Mouse (Mus musculus) hindbrain, embryonic 16.5 days (tissue): ENCODE measurements at regions not wholly inside any gene's neighbourhood (a gene's known extent, or its start where the extent isn't known, plus 50 kb on each side); places are given as distances from the start of the nearest gene placed in this dataset.

Experiments used
- ATAC-seq: fragments of 200-750 bp; cut with Nextera tagmentation; 2 replicates; pipeline ENCODE4 v1.8.0; 2017; ENCODE audit warnings: moderate TSS enrichment, moderate library complexity
- H3K27ac ChIP-seq: fragments of 300-500 bp; sonication (generic); 2 replicates; pipeline ENCODE4 v1.5.1; 2014; ENCODE audit warnings: low read depth, mild to moderate bottlenecking, control low read depth, low read length, moderate library complexity
- H3K27me3 ChIP-seq: fragments of 300-500 bp; sonication (generic); replicated peaks from 2 replicates; pipeline ENCODE4 v1.6.1; 2014; ENCODE audit warnings: low read length; ENCODE audit not compliant: control insufficient read depth, insufficient read depth
- H3K36me3 ChIP-seq: fragments of 300-500 bp; sonication (generic); 2 replicates; pipeline ENCODE4 v1.6.1; 2014; ENCODE audit warnings: mild to moderate bottlenecking, low read length, moderate library complexity, mixed read lengths; ENCODE audit not compliant: control insufficient read depth, insufficient read depth
- H3K4me1 ChIP-seq: fragments of 300-500 bp; sonication (generic); 2 replicates; pipeline ENCODE4 v1.6.1; 2014; ENCODE audit warnings: low read depth, low read length; ENCODE audit not compliant: control insufficient read depth, insufficient read depth
- H3K4me2 ChIP-seq: fragments of 300-500 bp; sonication (generic); 2 replicates; pipeline ENCODE4 v1.6.1; 2014; ENCODE audit warnings: mild to moderate bottlenecking, low read length, control low read depth, moderate library complexity
- H3K4me3 ChIP-seq: fragments of 300-500 bp; sonication (generic); 2 replicates; pipeline ENCODE4 v1.5.1; 2014; ENCODE audit warnings: mild to moderate bottlenecking, low read length, control low read depth, moderate library complexity
- H3K9ac ChIP-seq: fragments of 300-500 bp; sonication (generic); 2 replicates; pipeline ENCODE4 v1.6.1; 2014; ENCODE audit warnings: low read depth, mild to moderate bottlenecking, control low read depth, low read length, moderate library complexity
- H3K9me3 ChIP-seq: fragments of 300-500 bp; sonication (generic); 2 replicates; pipeline ENCODE4 v1.6.1; 2014; ENCODE audit warnings: mild to moderate bottlenecking, low read length, moderate library complexity; ENCODE audit not compliant: control insufficient read depth
- WGBS: fragments of 180-500 bp; shearing (Covaris S2); extraction: QIAGEN DNeasy Blood & Tissue Kit; methylation state at CpG from one replicate; pipeline ENCODE4 v1.1.7; 2014; 5-methylcytosine and 5-hydroxymethylcytosine counted together

DNA sequence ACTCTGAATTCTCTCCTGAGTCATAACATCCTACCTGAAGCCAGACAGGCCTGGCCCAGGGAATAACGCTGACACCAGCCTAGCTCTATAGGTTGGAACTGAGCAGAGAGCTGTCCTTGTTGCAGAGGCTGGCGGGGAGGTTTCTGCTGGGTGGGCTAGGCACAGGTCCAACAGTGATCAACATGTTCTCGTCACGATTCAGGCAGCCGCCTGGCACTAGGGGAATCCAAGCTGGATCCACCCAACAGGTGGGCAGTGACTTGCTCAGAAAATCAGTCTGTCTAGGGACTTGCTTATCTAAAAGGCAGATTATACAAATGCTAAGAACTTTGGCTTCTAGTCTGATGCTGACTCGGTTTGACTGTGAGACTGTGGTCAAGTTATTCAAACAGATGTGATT is 648.2 kb downstream of the Inhba start:
- H3K9me3 ChIP-seq = no peaks in the 10 kb centered on the region
- H3K27me3 ChIP-seq = no peaks in the 10 kb centered on the region
- ATAC-seq = no peak
- no peak overlapping the region for H3K27ac ChIP-seq
- H3K4me2 ChIP-seq = no peak overlapping the region
- WGBS = 70% methylated on average over 6 of the region's 6 CpGs
- no peaks in the 10 kb centered on the region for H3K4me1 ChIP-seq
- H3K36me3 ChIP-seq = no peaks in the 10 kb centered on the region
- H3K4me3 ChIP-seq = no peak overlapping the region
- H3K9ac ChIP-seq = no peak overlapping the region

- Histone ChIP-seq H3K9ac (no peak overlapping the region), H3K4me2 (no peak overlapping the region), H3K9me3 (no peaks in the 10 kb centered on the region), H3K4me3 (no peak overlapping the region), H3K36me3 (no peaks in the 10 kb centered on the region), H3K27ac (no peak overlapping the region), H3K4me1 (no peaks in the 10 kb centered on the region), H3K27me3 (no peaks in the 10 kb centered on the region)
- ATAC-seq = no peak
- 91% methylated on average over 1 of the region's 1 CpGs for WGBS
These were observed 657.0 kb downstream of the Inhba start for GRCm38 (mm10) chr13:16668652-16669051.

GRCm38 (mm10) chr13:16669281-16669680 is 657.6 kb downstream of the Inhba start:
- Histone ChIP-seq H3K4me2 (no peak overlapping the region), H3K4me1 (no peaks in the 10 kb centered on the region), H3K9me3 (no peaks in the 10 kb centered on the region), H3K36me3 (no peaks in the 10 kb centered on the region), H3K27ac (no peak overlapping the region), H3K27me3 (no peaks in the 10 kb centered on the region), H3K4me3 (no peak overlapping the region), H3K9ac (no peak overlapping the region)
- 97% methylated on average over 1 of the region's 1 CpGs for WGBS
- no peak for ATAC-seq

DNA sequence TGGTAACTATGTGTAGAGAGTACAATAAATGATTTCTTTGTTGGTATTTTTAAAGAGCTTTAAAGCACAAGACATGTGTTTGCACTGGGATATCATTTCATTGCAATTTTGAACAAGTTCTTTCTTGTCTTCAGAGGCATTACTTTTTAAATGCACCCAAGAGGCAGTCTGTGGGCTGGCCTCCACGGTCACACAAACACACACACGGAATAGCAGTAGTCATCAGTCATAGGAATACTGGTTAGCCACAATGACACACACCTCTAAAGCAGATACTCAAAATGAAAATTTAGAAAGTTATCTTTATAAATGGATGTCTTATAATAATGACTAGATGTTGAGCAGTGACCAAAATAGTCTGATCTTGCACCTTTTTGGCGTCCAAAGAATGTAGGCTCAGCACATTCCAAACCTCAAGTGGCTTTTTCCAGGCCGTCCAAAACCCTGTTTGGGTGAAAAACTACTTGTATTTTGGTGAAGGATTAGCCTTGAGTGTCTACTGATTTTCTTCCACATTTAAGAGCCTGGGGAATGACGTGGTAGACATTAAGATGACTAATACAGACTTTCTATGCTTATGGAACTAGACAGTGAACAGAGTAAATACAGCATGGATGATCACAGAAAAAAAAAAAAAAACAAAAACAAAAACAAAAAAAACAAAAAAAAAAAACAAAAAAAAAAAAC is 658.5 kb downstream of the Inhba start:
- WGBS = 86% methylated on average over 5 of the region's 5 CpGs

GRCm38 (mm10) chr13:16670736-16671135 is 659.1 kb downstream of the Inhba start:
- no peaks in the 10 kb centered on the region for H3K4me1 ChIP-seq
- H3K9me3 ChIP-seq = no peaks in the 10 kb centered on the region
- no peak overlapping the region for H3K4me2 ChIP-seq
- no peak overlapping the region for H3K9ac ChIP-seq
- H3K27ac ChIP-seq = no peak overlapping the region
- no peak for ATAC-seq
- no peaks in the 10 kb centered on the region for H3K27me3 ChIP-seq
- no peaks in the 10 kb centered on the region for H3K36me3 ChIP-seq
- H3K4me3 ChIP-seq = no peak overlapping the region

More for the DNA sequence above, 658.5 kb downstream of the Inhba start:
- no peaks in the 10 kb centered on the region for H3K9me3 ChIP-seq
- no peak overlapping the region for H3K4me3 ChIP-seq
- H3K36me3 ChIP-seq = no peaks in the 10 kb centered on the region
- H3K9ac ChIP-seq = no peak overlapping the region
- no peaks in the 10 kb centered on the region for H3K4me1 ChIP-seq
- H3K27me3 ChIP-seq = no peaks in the 10 kb centered on the region
- ATAC-seq = no peak
- H3K4me2 ChIP-seq = no peak overlapping the region
- H3K27ac ChIP-seq = no peak overlapping the region

- no peak overlapping the region for H3K4me3 ChIP-seq
- no peak overlapping the region for H3K9ac ChIP-seq
- H3K27me3 ChIP-seq = no peaks in the 10 kb centered on the region
- no peak overlapping the region for H3K4me2 ChIP-seq
- H3K27ac ChIP-seq = no peak overlapping the region
- no peaks in the 10 kb centered on the region for H3K9me3 ChIP-seq
- no peaks in the 10 kb centered on the region for H3K36me3 ChIP-seq
- H3K4me1 ChIP-seq = no peaks in the 10 kb centered on the region
- WGBS = 89% methylated on average over 1 of the region's 1 CpGs
- no peak for ATAC-seq
These were observed 665.2 kb downstream of the Inhba start for GRCm38 (mm10) chr13:16676873-16677272.

DNA sequence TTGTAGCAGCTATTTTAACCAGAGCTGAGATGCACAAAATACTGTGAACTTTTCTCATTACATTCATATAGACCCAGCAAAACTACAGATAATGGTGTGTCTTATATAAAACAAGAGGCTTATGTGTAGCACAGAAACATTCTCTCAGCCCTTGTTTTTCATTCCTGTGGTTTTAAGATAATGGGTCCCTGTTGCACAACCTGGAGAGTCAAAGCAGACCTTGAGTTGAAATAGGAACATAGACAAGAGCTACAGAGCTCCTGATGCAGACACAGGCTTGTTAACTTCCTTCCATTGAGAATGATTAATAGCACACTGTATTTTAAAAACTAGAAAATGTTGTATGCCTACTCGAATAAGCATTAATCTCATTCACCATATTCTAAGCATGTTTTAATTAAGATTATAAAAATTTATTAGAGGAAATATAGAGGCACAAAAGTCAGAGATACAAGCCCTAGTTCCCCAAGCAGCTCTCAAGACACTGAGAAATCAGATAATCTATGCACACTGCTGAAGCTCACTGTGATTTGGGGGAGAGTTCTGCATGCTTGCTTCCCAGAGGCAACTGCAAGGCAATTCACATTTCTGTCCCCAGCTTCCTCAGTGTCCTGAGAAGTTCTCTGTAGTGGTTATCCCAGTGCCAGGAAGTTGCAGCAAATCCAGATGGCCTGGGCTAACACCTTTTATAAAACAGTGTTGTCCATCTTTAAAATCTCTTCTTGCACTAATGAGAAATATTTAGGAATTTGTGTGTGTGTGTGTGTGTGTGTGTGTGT is 666.8 kb downstream of the Inhba start:
- 65% methylated on average over 1 of the region's 1 CpGs for WGBS
- no peaks in the 10 kb centered on the region for H3K27me3 ChIP-seq
- H3K36me3 ChIP-seq = no peaks in the 10 kb centered on the region
- H3K27ac ChIP-seq = no peak overlapping the region
- H3K9me3 ChIP-seq = no peaks in the 10 kb centered on the region
- ATAC-seq = no peak
- H3K9ac ChIP-seq = no peak overlapping the region
- no peak overlapping the region for H3K4me2 ChIP-seq
- no peaks in the 10 kb centered on the region for H3K4me1 ChIP-seq
- no peak overlapping the region for H3K4me3 ChIP-seq

DNA sequence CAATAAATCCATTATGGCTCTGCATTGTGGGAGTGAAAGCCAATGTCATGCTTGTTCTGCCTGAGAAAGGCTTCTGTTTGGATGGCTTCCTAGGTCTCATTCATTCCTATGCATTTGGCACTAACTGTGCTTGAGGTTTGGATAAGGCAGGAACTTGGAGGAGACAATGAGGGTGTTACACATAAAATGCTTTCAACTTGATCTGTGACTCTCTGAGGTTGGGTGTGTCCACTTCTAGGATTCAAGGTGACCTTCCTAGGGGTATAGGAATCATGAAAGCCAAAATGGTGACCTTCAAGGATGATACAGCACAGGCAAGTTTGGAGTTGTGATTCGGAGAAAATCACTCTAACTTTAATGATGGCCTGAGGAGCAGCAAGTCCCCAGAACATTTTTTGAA is 682.5 kb downstream of the Inhba start:
- Histone ChIP-seq H3K27me3 (no peaks in the 10 kb centered on the region), H3K9me3 (no peaks in the 10 kb centered on the region), H3K9ac (no peak overlapping the region), H3K4me3 (no peak overlapping the region), H3K4me2 (no peak overlapping the region), H3K27ac (no peak overlapping the region), H3K36me3 (no peaks in the 10 kb centered on the region), H3K4me1 (no peaks in the 10 kb centered on the region)
- WGBS = 96% methylated on average over 1 of the region's 1 CpGs
- ATAC-seq = no peak

DNA sequence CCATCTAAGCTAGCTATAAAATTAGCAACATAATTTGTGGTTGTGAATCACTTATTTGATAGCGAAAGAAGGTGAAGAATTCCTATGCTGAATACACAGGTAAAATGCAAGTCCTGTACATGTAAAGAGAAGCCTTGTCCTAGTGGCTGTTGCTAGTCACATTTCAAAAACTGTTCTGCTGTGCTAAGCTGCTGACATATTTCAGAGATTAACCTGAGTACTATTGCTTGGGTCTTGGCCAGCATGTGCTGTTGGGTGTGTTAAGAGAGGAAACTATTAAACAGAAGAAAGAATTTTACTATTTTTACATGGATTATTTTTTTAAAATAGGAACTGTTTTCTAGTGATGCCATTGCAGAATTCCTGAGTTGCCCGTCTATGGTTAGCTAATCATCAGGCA is 689.3 kb downstream of the Inhba start:
- H3K27me3 ChIP-seq = no peaks in the 10 kb centered on the region
- no peaks in the 10 kb centered on the region for H3K36me3 ChIP-seq
- no peaks in the 10 kb centered on the region for H3K9me3 ChIP-seq
- 0 out of 2 replicates have a peak, but pooled peaks cover 3% of the 10 kb centered on the region for H3K4me1 ChIP-seq
- H3K9ac ChIP-seq = no peak overlapping the region
- H3K4me3 ChIP-seq = no peak overlapping the region
- WGBS = 94% methylated on average over 2 of the region's 2 CpGs
- ATAC-seq = no peak
- no peak overlapping the region for H3K27ac ChIP-seq
- H3K4me2 ChIP-seq = no peak overlapping the region
